Mouse (Mus musculus) neural tube, embryonic 14.5 days (tissue): ENCODE measurements around the gene Foxc2. TPM values are rescaled to one million over a fixed set of nuclear protein-coding genes. Genes with fewer than 3 reads are reported as not detected.

Experiments
- ATAC-seq: fragments of 200-750 bp; cut with Nextera tagmentation; 2 replicates; pipeline ENCODE4 v1.8.0; 2017; ENCODE audit warnings: low read depth, mild to moderate bottlenecking, moderate TSS enrichment, moderate library complexity
- H3K27ac ChIP-seq: fragments of 300-500 bp; sonication (generic); 2 replicates; pipeline ENCODE4 v1.5.1; 2014; ENCODE audit warnings: low read depth, mild to moderate bottlenecking, control low read depth, low read length, moderate library complexity, mixed read lengths
- H3K27me3 ChIP-seq: fragments of 300-500 bp; sonication (generic); 2 replicates; pipeline ENCODE4 v1.6.1; 2014; ENCODE audit warnings: low read length; ENCODE audit not compliant: control insufficient read depth, insufficient read depth
- H3K36me3 ChIP-seq: fragments of 300-500 bp; sonication (generic); 2 replicates; pipeline ENCODE4 v1.6.1; 2014; ENCODE audit warnings: low read length, mixed read lengths; ENCODE audit not compliant: control insufficient read depth, insufficient read depth
- H3K4me1 ChIP-seq: fragments of 300-500 bp; sonication (generic); 2 replicates; pipeline ENCODE4 v1.6.1; 2014; ENCODE audit warnings: low read length; ENCODE audit not compliant: control insufficient read depth, insufficient read depth
- H3K4me2 ChIP-seq: fragments of 300-500 bp; sonication (generic); 2 replicates; pipeline ENCODE4 v1.6.1; 2014; ENCODE audit warnings: mild to moderate bottlenecking, low read depth, low read length, control low read depth
- H3K4me3 ChIP-seq: fragments of 300-500 bp; sonication (generic); 2 replicates; pipeline ENCODE4 v1.5.1; 2014; ENCODE audit warnings: low read depth, low read length, control low read depth, mixed read lengths
- H3K9ac ChIP-seq: fragments of 300-500 bp; sonication (generic); replicated peaks from 2 replicates; pipeline ENCODE4 v1.6.1; 2014; ENCODE audit warnings: low read depth, mild to moderate bottlenecking, control low read depth, low read length, mixed read lengths
- H3K9me3 ChIP-seq: fragments of 300-500 bp; sonication (generic); 2 replicates; pipeline ENCODE4 v1.6.1; 2016; ENCODE audit warnings: low read length; ENCODE audit not compliant: control insufficient read depth
- WGBS: fragments of 180-500 bp; shearing (Covaris S2); extraction: QIAGEN DNeasy Blood & Tissue Kit; methylation state at CpG from one replicate; pipeline ENCODE4 v1.1.7; 2014; 5-methylcytosine and 5-hydroxymethylcytosine counted together
- polyA plus RNA-seq: library from polyadenylated mRNA; unstranded; fragments of >200 nt; fragmentation: Nextera tagmentation; extraction: Ambion mirVana; gene quantifications from 2 replicates; pipeline ENCODE4 v1.2.1, GENCODE M21; 2014

Foxc2 gene
- polyA plus RNA-seq, 1 experiment from 2014 or later = 0.16 TPM

DNA sequence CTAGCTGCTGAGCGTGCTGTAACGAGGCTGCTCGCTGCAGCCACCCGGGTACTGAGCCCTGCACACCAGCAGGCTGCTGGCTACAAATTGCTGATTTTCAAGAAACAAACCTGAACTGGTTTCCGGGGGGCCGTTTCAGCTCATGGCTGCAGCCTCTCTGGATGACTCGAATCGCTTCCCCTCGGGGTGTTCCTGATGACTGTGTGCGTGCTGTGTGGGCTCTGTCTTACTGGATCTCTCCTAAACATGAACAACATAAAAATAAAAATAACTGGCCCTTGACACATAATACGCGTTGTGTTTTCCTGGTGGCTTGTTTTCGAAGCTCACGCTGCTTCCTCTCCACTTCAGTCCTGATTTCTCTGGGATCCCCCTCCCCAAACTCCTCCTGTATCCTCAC lies 37.2 kb upstream of the Foxc2 start:
- Histone ChIP-seq H3K27ac (no peak overlapping the region), H3K36me3 (no peaks in the 10 kb centered on the region), H3K4me2 (no peak overlapping the region), H3K4me1 (0 out of 2 replicates have a peak, but pooled peaks cover 3% of the 10 kb centered on the region), H3K27me3 (peaks cover 79% of the 10 kb centered on the region), H3K9ac (no peak overlapping the region), H3K4me3 (no peak overlapping the region), H3K9me3 (no peaks in the 10 kb centered on the region)
- WGBS = 3% methylated on average over 14 of the region's 14 CpGs
- no peak for ATAC-seq

DNA sequence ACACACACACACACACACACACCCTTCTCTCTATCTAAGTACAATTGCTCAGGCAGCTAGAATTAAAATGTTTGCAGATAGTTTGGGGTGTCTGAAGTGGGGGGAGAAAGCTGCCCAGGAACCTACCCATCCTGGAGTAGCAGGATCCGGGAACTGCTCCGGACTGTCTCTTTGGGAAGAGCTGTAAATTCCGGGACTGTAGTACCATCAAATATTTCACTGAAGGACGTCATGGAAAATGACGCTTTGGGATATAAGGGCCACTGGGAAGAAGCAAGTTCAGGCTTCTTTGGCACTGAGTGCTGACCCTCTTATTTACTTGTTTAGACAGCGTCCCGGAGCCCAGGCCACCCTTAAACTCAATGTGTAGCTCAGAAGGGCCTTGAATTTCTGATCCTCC lies 36.8 kb upstream of the Foxc2 start:
- Histone ChIP-seq H3K36me3 (no peaks in the 10 kb centered on the region), H3K4me3 (no peak overlapping the region), H3K27ac (no peak overlapping the region), H3K4me2 (no peak overlapping the region), H3K27me3 (peaks cover 78% of the 10 kb centered on the region), H3K9me3 (no peaks in the 10 kb centered on the region), H3K4me1 (0 out of 2 replicates have a peak, but pooled peaks cover 8% of the 10 kb centered on the region), H3K9ac (no peak overlapping the region)
- no peak for ATAC-seq
- 4% methylated on average over 7 of the region's 7 CpGs for WGBS

DNA sequence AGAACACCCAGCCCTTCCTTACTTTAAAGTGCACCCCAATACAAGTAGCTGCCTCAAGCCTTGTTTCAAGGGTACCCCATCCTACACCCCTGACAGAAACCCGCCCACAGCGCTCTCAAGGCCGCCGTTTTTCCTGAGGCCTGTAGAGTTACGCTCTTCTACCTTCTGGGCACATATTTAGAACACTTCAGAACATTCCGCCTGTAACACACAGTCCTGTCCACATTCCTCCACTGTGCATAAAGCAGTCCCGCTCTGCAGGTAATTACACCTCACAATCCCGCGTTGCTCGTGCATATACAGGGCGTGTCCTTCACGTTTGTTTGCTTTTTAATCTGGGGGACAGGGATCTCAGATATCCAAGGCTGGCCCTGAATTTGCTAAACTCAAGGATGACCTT lies 36.0 kb upstream of the Foxc2 start:
- H3K27ac ChIP-seq = no peak overlapping the region
- 0 out of 2 replicates have a peak, but pooled peaks cover 11% of the 10 kb centered on the region for H3K4me1 ChIP-seq
- H3K4me3 ChIP-seq = no peak overlapping the region
- no peak overlapping the region for H3K9ac ChIP-seq
- no peak for ATAC-seq
- WGBS = 5% methylated on average over 12 of the region's 12 CpGs
- no peak overlapping the region for H3K4me2 ChIP-seq
- no peaks in the 10 kb centered on the region for H3K9me3 ChIP-seq
- H3K36me3 ChIP-seq = no peaks in the 10 kb centered on the region
- peaks cover 80% of the 10 kb centered on the region for H3K27me3 ChIP-seq

DNA sequence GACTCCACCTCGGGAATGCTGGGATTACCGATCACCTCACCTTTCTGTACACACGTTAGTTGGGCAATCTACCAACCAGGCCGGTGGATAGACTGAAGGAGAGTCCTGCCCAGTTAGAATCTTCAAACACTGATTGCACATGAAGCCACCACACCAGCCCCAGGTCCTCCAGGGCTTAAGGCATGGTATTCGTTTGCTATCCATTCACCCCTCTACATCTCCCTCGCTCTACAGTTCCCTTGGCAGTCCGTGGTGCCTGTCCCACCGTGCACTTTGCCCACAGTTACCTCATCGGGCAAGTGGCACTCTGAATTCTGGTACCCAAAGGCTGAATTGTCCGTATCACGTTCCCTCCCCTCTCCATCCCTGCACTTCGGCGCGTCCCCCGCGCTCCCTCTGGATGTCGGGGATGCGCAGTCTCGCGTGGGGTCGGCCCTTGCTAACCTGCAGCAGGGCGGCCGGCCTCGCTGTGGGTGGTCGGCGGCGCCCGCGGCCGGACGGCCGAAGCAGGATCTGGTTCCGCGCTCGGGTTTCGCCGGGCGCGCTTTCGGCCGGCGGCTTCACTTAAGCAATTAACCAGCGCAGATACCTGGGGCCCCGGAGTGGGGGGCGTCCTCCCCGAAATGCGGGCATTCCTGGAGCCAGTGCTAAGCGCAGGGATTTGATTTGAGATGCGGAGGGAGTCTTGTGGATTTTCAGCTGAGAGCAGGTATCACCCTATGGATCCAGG lies 35.4 kb upstream of the Foxc2 start:
- Histone ChIP-seq H3K4me1 (0 out of 2 replicates have a peak, but pooled peaks cover 11% of the 10 kb centered on the region), H3K4me3 (no peak overlapping the region), H3K9me3 (no peaks in the 10 kb centered on the region), H3K9ac (no peak overlapping the region), H3K4me2 (no peak overlapping the region), H3K27ac (no peak overlapping the region), H3K36me3 (no peaks in the 10 kb centered on the region), H3K27me3 (peaks cover 85% of the 10 kb centered on the region)
- WGBS = under 1% methylated on average over 49 of the region's 49 CpGs
- no peak for ATAC-seq

DNA sequence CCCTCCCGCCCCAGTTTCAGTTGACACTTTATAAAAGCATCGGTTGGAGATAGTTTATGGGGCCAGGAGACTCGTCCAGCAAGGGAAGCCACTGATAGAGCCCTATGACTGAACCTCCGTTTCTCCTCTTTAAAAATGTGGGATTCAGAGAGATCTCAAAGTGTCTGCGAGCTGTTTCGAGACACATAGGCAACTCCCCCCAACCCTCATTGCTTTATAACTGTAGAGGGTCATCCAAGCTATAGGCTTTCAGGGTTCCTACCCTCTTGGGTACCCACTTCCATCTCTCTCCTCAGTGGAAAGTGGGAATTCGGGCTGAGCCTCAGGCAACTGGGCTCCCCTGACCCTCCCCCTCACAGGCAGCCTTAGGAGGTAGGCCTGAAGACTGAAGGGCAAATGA lies 34.6 kb upstream of the Foxc2 start:
- under 1% methylated on average over 7 of the region's 7 CpGs for WGBS
- Histone ChIP-seq H3K4me1 (0 out of 2 replicates have a peak, but pooled peaks cover 11% of the 10 kb centered on the region), H3K4me3 (no peak overlapping the region), H3K27me3 (peaks cover 85% of the 10 kb centered on the region), H3K27ac (no peak overlapping the region), H3K4me2 (no peak overlapping the region), H3K9ac (no peak overlapping the region), H3K36me3 (no peaks in the 10 kb centered on the region), H3K9me3 (no peaks in the 10 kb centered on the region)
- ATAC-seq = no peak

DNA sequence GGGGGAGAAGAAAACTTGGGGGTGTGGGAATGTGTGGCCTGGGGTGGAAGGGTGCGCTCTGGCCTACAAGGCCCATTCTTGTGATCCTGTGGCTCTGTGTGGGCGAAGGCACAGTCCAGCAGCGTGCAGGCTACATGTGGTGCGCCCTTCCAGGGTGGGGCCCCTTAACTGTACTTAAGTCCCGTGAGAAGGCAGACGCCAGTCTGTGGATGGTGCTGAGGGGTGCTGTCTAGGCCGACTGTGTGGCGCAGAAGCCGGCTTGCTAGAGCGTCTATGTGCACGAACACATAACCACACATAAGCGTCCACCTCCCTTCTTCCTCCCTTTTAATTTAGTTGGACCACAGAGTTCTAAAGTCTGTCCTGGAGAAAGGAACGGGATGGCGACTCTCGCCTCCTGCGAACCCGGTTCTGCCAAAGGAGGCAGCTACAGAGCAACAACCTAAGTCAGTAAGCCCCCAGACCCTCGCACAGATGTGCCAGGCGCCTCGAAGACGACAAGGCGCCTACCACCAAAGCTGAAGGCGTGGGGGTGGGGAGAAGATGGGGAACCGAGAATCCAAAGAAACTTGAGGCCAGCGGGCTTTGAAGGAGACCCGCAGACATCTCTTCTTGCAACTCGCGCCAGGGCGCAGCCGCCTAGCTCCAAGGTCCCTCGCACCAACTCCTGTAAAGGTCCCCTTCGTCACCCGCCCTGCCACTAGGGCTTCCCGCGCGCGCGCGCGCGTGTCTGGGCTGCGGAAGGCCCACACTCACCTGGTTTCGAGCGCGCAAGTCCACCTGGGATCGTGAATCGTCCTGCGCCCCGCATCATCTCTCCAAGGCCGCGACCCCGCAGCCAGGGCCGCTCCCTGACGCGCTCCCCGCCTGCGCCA lies 33.5 kb upstream of the Foxc2 start:
- under 1% methylated on average over 57 of the region's 57 CpGs for WGBS

DNA sequence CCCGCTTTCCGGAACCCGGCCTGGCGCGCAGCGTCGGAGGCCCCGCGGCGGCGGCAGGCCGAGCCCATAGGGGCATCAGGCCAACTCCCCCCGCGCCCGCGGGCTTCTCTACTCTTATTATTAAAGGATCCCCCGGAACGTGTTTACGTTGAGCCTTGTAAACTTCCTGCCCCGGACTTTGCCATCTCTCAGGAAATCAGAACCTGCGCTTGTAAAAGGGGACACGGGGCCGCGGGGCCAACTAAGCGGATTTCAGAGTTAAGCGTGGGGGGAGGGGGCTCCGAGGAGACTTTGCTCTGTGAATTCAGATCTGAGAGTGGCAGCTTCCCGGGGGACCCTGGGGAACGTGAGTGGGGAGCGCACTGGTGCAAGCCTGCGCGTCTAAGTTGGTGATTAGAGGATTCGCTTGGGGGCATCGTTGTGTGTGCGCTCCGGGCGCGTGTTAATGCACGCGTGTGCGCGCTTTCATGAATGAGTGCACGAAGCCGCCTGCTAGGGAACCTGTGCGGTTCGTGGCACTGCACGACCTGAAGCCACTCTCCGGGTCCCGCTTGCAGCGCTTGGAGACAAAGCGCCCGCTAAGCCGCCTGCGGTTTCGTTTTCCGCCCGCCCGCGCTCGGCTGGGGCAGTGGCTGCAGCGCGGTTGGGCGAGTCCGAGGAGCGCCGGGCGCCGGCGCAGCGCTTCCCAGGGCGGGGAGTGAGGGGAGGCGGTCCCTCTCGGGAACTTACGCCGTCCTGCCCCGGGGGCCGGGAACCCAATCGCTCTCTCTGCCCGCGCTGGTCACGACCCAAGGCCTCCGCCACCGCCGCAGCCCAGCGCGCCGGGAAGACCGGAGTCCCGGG lies 32.7 kb upstream of the Foxc2 start:
- no peak overlapping the region for H3K9ac ChIP-seq
- H3K36me3 ChIP-seq = no peaks in the 10 kb centered on the region
- peaks cover 86% of the 10 kb centered on the region for H3K27me3 ChIP-seq
- WGBS = under 1% methylated on average over 89 of the region's 89 CpGs
- no peaks in the 10 kb centered on the region for H3K9me3 ChIP-seq
- H3K4me2 ChIP-seq = peak overlapping the region; percentile 56
- H3K4me3 ChIP-seq = peak overlapping the region; percentile 29
- 0 out of 2 replicates have a peak, but pooled peaks cover 11% of the 10 kb centered on the region for H3K4me1 ChIP-seq
- no peak for ATAC-seq
- no peak overlapping the region for H3K27ac ChIP-seq

More for the DNA sequence above, 33.5 kb upstream of the Foxc2 start:
- Histone ChIP-seq H3K27me3 (peaks cover 87% of the 10 kb centered on the region), H3K4me3 (no peak overlapping the region), H3K4me1 (0 out of 2 replicates have a peak, but pooled peaks cover 11% of the 10 kb centered on the region), H3K36me3 (no peaks in the 10 kb centered on the region), H3K9ac (no peak overlapping the region), H3K27ac (no peak overlapping the region), H3K9me3 (no peaks in the 10 kb centered on the region), H3K4me2 (peak overlapping the region; percentile 56; the same call in 1 of the 2 replicates)
- ATAC-seq = no peak

DNA sequence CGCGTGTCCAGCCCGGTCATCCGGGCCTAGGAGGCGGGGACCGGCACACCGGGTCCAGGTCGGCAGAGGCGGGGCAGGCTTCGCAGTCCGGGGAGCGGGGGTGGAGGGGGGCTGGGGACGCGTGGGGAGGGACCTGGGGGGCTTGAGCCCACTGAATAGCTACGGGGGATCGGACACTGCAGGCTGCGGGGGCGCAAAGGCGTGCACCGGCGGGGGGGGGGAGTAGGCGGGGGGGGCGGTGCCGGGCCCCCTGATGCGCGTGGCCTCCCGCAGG lies 32.1 kb upstream of the Foxc2 start:
- H3K4me2 ChIP-seq = peak overlapping the region; percentile 56
- no peak overlapping the region; the same call in 1 of the 2 replicates for H3K9ac ChIP-seq
- WGBS = 3% methylated on average over 12 of the region's 27 CpGs
- no peaks in the 10 kb centered on the region for H3K36me3 ChIP-seq
- H3K4me3 ChIP-seq = peak overlapping the region; percentile 29
- H3K4me1 ChIP-seq = 0 out of 2 replicates have a peak, but pooled peaks cover 11% of the 10 kb centered on the region
- no peaks in the 10 kb centered on the region for H3K9me3 ChIP-seq
- no peak for ATAC-seq
- no peak overlapping the region for H3K27ac ChIP-seq
- H3K27me3 ChIP-seq = peaks cover 86% of the 10 kb centered on the region
